Mouse (Mus musculus) liver, embryonic 14.5 days (tissue): ENCODE measurements around the gene Wbp1l.

Experiments used
- CTCF ChIP-seq: IDR thresholded peaks from 2 replicates; pipeline ENCODE4 v1.5.1; 2016; ENCODE audit warnings: antibody characterized with exemption, low read depth, control low read depth
- EP300 ChIP-seq: IDR thresholded peaks from 2 replicates; pipeline ENCODE4 v1.6.1; 2016; ENCODE audit warnings: antibody characterized with exemption, low read depth

GRCm38 (mm10) chr19:46655626-46656025, 56.7 kb downstream of the Wbp1l start:
- TF ChIP-seq CTCF = no peak
- TF ChIP-seq EP300 = no peak
